Mouse (Mus musculus) limb, embryonic 12.5 days (tissue): ENCODE results near the gene Midn. TPM values are rescaled to one million over a fixed set of nuclear protein-coding genes. Genes with fewer than 3 reads are reported as not detected.
A peak's percentile ranks its signal among the peaks of the same experiment; 100 is the strongest.

Experiments
- ATAC-seq: fragments of 200-750 bp; cut with Nextera tagmentation; 2 replicates; pipeline ENCODE4 v1.8.0; 2017; ENCODE audit warnings: low read depth, moderate TSS enrichment; ENCODE audit not compliant: insufficient number of reproducible peaks, insufficient read depth, low FRiP score, low TSS enrichment
- H3K27ac ChIP-seq: fragments of 300-500 bp; sonication (generic); 2 replicates; pipeline ENCODE4 v1.5.1; 2016; ENCODE audit warnings: mild to moderate bottlenecking, moderate library complexity
- H3K27me3 ChIP-seq: fragments of 300-500 bp; sonication (generic); 2 replicates; pipeline ENCODE4 v1.6.1; 2016; ENCODE audit warnings: mild to moderate bottlenecking, moderate library complexity
- H3K36me3 ChIP-seq: fragments of 300-500 bp; sonication (generic); 2 replicates; pipeline ENCODE4 v1.6.1; 2016; ENCODE audit warnings: mild to moderate bottlenecking, moderate library complexity
- H3K4me1 ChIP-seq: fragments of 300-500 bp; sonication (generic); replicated peaks from 2 replicates; pipeline ENCODE4 v1.6.1; 2016
- H3K4me2 ChIP-seq: fragments of 300-500 bp; sonication (generic); 2 replicates; pipeline ENCODE4 v1.6.1; 2016; ENCODE audit warnings: mild to moderate bottlenecking, moderate library complexity
- H3K4me3 ChIP-seq: fragments of 300-500 bp; sonication (generic); replicated peaks from 2 replicates; pipeline ENCODE4 v1.5.1; 2016; ENCODE audit warnings: mild to moderate bottlenecking
- H3K9ac ChIP-seq: fragments of 300-500 bp; sonication (generic); replicated peaks from 2 replicates; pipeline ENCODE4 v1.6.1; 2016; ENCODE audit warnings: mild to moderate bottlenecking, moderate library complexity
- H3K9me3 ChIP-seq: fragments of 300-500 bp; sonication (generic); 2 replicates; pipeline ENCODE4 v1.6.1; 2016; ENCODE audit warnings: mild to moderate bottlenecking, moderate library complexity
- WGBS: fragments of 180-500 bp; shearing (Covaris S2); methylation state at CpG from one replicate; pipeline ENCODE4 v1.1.7; 2016; 5-methylcytosine and 5-hydroxymethylcytosine counted together
- polyA plus RNA-seq: library from polyadenylated mRNA; unstranded; fragments of >200 nt; fragmentation: Nextera tagmentation; extraction: Ambion mirVana; gene quantifications from 2 replicates; pipeline ENCODE4 v1.2.1, GENCODE M21; 2016

Gene Midn
- polyA plus RNA-seq, 1 experiment from 2014 or later: 30.6 TPM

DNA sequence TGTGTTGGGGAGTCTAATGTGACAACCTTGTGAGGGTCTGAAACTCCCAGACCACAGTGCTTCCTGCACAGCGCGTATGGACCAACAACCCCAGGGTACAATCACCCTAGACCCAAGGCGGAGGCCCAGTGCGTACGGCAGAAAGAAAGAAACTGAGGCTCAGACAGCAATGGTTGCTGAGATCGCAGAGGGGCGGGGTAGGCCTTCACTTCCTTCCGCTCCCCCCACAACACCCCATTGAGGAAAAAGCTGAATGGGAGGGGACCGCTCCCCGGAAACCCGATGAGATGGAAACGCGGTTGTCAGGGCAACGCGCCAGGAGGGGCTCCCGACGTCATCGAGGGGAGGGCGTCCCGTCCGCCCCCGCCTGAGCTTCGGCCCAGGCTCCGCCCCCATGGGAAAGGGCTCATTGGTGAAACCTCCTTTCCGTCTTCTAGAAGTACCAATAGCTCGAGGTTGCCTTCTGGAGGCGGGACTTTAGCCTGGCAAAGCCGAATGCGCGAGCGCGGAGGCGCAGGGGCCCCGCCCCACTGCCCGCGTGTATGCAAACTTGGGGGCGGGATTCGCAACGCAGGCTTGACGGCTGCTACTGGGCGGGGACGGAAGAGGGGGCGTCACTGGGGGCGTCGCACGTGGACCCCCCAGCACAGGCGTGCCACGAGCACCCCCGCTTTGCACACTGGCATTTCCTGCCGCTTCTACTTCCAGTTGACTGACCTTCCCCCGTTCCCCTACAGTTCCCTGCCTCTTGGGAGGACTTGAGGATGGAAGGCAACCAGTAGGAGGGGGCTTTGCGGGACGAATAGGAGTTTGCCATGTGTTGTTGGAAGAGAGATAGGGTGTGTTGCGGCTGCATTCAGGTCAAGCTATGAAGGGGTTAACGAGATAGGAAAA, 11.7 kb downstream of the Midn start:
- ATAC-seq: peak; percentile 73
- Histone ChIP-seq H3K9ac (peak overlapping the region; percentile 28; the same call in 1 of the 2 replicates), H3K27me3 (no peaks in the 10 kb centered on the region; the same call in 1 of the 2 replicates), H3K4me2 (peak overlapping the region; percentile 67), H3K36me3 (peaks cover 29% of the 10 kb centered on the region), H3K4me1 (peaks cover 87% of the 10 kb centered on the region), H3K4me3 (peak overlapping the region; percentile 41), H3K9me3 (no peaks in the 10 kb centered on the region), H3K27ac (peak overlapping the region; percentile 95)
- WGBS: under 1% methylated on average over 55 of the region's 55 CpGs

DNA sequence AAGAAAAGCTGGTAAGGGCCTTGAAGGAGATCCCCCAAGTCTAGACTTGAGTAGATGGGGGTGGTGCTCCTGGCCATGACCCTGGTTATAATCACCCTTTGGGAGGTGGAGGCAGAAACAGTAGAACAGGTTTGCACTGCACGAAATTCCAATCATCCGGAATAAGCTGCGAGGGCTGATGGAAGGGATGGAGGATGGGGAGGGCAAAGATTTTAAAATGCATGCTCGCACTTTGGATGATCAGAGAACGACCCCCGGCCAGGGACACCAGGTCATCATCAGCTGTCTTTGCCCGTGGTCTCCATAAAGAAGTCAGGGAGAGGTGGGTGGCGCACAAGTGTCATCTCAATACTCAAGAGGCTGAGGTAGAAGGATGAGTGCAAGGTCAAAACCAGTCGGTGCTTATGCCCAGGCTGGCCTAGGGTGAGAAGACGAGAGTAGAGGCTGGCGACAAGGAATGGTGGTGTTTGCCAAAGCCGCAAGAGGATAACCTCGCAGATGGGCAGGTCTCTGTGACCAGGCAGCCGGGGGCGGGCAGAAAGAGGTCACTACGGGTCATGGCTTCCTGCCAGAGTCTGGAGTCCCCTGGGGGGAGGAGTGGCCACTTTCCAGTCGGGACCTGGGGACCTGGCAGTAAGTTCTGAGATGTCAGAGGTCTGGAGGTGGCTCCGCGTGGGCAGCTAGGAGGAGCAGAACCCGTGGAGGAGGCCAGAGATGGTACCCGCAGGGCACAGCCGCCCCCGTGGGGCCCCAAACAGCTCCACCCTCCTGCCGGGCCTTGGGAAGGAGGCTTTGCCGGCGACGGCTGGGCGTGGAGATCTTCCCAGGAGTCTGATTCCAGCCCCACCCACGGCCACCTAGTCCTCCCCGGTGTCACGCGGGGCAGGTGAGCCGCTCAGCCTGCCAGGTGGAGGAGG, 12.6 kb downstream of the Midn start:
- Histone ChIP-seq H3K4me1 (peaks cover 87% of the 10 kb centered on the region), H3K9me3 (no peaks in the 10 kb centered on the region), H3K36me3 (peaks cover 20% of the 10 kb centered on the region), H3K9ac (peak overlapping the region; percentile 65), H3K4me2 (peak overlapping the region; percentile 67), H3K4me3 (peak overlapping the region; percentile 41), H3K27me3 (no peaks in the 10 kb centered on the region; the same call in 1 of the 2 replicates), H3K27ac (peak overlapping the region; percentile 95)
- WGBS: 2% methylated on average over 33 of the region's 33 CpGs
- ATAC-seq: no peak

DNA sequence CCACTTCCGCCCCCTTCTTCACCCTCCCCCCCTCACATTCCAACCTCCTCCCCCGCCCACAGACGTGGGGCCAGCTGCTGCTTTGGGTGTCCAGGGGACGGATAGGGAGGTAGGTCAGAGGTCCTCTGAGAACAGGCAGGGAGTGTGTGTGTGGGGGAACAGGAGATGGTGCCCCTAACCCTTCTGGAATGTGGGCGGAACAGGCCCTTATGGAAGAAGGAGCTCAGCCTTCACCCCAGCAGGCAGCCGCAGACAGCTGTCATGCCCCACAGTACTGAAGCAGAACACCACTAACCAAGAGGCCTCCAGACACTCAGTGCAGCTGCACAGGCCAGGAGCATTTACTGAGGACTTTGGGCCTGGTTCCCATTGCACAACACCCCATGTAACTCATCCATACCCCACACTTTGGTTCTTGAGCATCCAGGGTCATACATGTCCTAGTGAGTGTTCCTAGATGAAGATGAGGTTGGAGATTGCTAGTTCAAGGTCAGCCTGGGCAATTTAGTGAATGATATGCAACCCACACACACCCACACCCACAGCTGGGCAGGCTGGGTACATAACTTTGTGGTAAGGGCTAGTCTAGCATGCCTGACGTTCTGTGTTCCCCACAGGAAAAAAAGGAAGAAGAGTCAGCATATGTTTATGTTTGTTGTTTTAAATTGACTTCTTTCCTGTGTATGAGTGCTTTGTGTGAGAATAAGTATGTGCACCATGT, 13.6 kb downstream of the Midn start:
- no peak for ATAC-seq
- peaks cover 83% of the 10 kb centered on the region for H3K4me1 ChIP-seq
- H3K9me3 ChIP-seq: no peaks in the 10 kb centered on the region

DNA sequence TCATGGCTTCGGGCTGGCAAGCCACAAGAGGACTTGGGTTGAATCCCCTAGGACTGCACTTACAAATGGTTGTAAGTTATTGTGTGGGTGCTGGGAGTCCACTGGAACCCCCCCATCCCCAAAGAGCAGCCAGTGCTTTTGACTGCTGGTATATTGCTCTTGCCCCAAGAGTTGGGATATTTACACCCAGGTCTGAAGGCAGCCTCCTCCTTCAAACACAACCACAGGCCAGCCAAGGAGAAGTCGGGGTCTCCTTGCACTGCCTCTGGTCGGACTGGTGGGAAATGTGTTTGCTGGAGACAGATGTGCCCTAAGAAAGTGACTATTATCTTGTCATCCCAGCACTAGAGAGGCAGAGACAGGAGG, 14.2 kb downstream of the Midn start:
- ATAC-seq: no peak
- peaks cover 5% of the 10 kb centered on the region for H3K36me3 ChIP-seq
- no peaks in the 10 kb centered on the region for H3K9me3 ChIP-seq
- H3K9ac ChIP-seq: no peak overlapping the region
- 0 out of 2 replicates have a peak overlapping the region, but pooled peaks have one; percentile 67 for H3K4me2 ChIP-seq
- H3K4me1 ChIP-seq: peaks cover 82% of the 10 kb centered on the region
- H3K4me3 ChIP-seq: no peak overlapping the region
- peak overlapping the region; percentile 95 for H3K27ac ChIP-seq
- H3K27me3 ChIP-seq: no peaks in the 10 kb centered on the region; the same call in 1 of the 2 replicates
- 82% methylated on average over 3 of the region's 3 CpGs for WGBS

More for the DNA sequence above, 13.6 kb downstream of the Midn start:
- Histone ChIP-seq H3K4me3 (peak overlapping the region; percentile 41), H3K36me3 (peaks cover 10% of the 10 kb centered on the region), H3K4me2 (peak overlapping the region; percentile 67), H3K9ac (peak overlapping the region; percentile 65; the same call in 1 of the 2 replicates), H3K27ac (peak overlapping the region; percentile 95), H3K27me3 (no peaks in the 10 kb centered on the region; the same call in 1 of the 2 replicates)
- 9% methylated on average over 7 of the region's 7 CpGs for WGBS

DNA sequence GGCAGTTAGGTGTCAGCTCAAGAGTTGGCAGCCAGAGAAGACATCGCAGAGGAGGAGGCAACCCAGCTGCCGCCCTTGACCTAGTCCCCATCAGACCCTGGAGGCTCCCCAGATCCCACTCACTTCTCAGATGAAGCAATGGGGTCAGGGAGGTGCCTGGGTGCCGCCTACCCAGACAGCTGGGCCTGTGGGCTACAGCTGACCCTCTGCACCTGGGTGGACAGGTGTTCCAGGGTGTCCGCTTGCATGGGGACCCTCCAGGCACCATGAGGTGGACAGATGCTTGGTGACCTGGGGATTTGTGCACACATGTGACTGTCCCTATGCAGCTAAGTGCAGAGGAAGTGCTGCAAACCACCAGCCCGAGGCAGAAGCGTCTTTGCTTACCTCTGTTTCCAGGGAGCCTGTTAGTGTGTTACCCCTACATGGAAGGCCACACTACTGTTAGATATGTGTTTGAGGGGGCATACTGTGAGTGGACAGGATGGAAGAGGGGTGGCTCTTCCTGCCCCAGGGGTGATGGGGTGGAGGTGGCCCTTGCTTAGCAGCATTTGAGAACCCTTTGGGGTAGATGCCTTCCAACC, 14.7 kb downstream of the Midn start:
- WGBS: 58% methylated on average over 6 of the region's 6 CpGs
- no peaks in the 10 kb centered on the region for H3K36me3 ChIP-seq
- ATAC-seq: no peak
- H3K27ac ChIP-seq: peak overlapping the region; percentile 95
- H3K9ac ChIP-seq: no peak overlapping the region
- H3K9me3 ChIP-seq: no peaks in the 10 kb centered on the region
- H3K4me1 ChIP-seq: peaks cover 76% of the 10 kb centered on the region
- H3K4me2 ChIP-seq: 0 out of 2 replicates have a peak overlapping the region, but pooled peaks have one; percentile 10
- H3K4me3 ChIP-seq: no peak overlapping the region
- H3K27me3 ChIP-seq: no peaks in the 10 kb centered on the region; the same call in 1 of the 2 replicates

DNA sequence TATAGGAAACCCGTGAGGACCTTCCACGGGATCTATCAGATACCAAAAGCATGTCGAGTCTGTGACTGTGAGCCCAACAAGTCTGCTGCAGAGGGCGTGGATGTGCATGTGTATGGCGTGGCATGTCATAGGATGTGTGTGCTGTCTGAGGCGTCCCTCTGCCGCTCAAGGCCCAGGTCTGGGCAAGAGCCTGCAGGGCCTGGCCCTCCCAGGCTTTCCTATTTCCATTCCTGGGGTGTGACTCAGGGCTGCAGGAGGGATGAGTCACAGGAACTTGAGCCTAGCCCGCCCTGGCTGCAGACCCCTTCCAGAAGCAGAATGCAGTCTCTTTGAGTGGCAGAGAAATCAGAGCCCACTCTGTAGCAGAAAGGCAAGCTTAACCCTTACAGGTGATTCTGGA, 15.6 kb downstream of the Midn start:
- Histone ChIP-seq H3K27me3 (no peaks in the 10 kb centered on the region; the same call in 1 of the 2 replicates), H3K9me3 (no peaks in the 10 kb centered on the region), H3K4me1 (peaks cover 71% of the 10 kb centered on the region), H3K9ac (no peak overlapping the region; the same call in 1 of the 2 replicates), H3K4me3 (no peak overlapping the region), H3K36me3 (no peaks in the 10 kb centered on the region), H3K4me2 (peak overlapping the region; percentile 89; the same call in 1 of the 2 replicates), H3K27ac (no peak overlapping the region)
- WGBS: 77% methylated on average over 8 of the region's 8 CpGs
- no peak for ATAC-seq

DNA sequence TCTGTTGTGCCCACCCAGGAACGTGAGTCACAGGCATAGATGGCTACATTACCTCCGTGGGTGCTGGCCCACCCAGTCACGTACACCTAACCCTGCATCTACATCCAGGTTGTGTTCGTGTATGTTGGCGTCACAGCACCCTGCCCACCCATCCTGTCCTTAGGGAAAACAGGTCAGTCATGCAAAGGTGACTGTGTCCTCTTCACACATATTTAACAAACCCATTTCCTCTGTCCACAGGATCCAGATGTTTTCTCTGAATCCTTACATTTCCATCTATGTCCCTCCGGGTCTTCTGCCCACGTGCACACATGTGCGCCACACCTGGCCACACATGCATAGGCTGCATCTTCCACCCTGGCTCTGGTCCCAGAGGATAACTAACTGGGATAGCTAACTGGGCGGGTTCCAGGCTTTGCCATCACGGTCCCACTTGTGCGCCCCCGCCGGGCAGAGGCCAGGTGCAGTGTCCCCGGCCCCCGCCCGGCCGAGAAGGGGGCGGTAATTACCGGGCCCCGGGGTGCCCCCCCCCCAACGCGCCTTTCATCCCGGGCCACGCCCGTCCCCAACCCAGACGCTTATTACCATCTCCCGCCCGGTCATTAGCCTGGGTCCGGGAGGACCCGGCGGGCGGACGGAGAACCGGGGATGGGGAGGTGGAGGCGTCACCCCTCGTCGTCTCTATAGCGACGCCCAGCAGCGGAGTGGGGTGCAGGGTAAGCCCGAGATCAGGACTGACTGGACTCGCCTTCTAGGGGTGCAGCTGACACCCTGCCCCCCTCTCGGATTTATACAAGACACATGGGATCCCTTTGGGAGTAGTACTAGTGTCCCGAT, 16.3 kb downstream of the Midn start:
- no peak for ATAC-seq
- H3K9ac ChIP-seq: peak overlapping the region; percentile 57
- WGBS: 7% methylated on average over 44 of the region's 44 CpGs

DNA sequence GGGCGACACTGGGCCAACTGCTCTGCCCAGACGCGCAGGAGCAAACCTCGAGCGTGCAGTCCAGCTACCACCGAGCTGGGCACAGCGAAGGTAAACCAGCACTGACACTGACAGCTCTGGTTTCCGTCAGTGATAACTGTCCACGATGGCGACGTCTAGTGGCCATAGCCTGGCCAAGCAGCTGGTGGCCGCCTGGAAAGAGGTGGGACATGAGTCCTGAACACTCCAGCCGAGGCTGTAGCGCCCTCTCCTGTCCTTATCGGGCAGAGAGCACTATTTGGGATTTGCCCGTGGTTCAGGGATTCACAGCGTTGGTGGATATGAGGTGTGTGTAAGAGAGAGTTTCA, 16.9 kb downstream of the Midn start:
- H3K36me3 ChIP-seq: peaks cover 4% of the 10 kb centered on the region
- H3K4me3 ChIP-seq: peak overlapping the region; percentile 41
- peak overlapping the region; percentile 89 for H3K4me2 ChIP-seq
- ATAC-seq: peak; percentile 2; the same call in 1 of the 2 replicates
- peak overlapping the region; percentile 59 for H3K27ac ChIP-seq
- peaks cover 74% of the 10 kb centered on the region for H3K4me1 ChIP-seq
- no peaks in the 10 kb centered on the region for H3K9me3 ChIP-seq
- no peaks in the 10 kb centered on the region; the same call in 1 of the 2 replicates for H3K27me3 ChIP-seq
- under 1% methylated on average over 17 of the region's 17 CpGs for WGBS
- peak overlapping the region; percentile 57 for H3K9ac ChIP-seq

More for the DNA sequence above, 16.3 kb downstream of the Midn start:
- no peaks in the 10 kb centered on the region; the same call in 1 of the 2 replicates for H3K27me3 ChIP-seq
- H3K4me3 ChIP-seq: peak overlapping the region; percentile 41
- H3K36me3 ChIP-seq: no peaks in the 10 kb centered on the region
- peak overlapping the region; percentile 89 for H3K4me2 ChIP-seq
- H3K9me3 ChIP-seq: no peaks in the 10 kb centered on the region
- peaks cover 71% of the 10 kb centered on the region for H3K4me1 ChIP-seq
- H3K27ac ChIP-seq: no peak overlapping the region; the same call in 1 of the 2 replicates

DNA sequence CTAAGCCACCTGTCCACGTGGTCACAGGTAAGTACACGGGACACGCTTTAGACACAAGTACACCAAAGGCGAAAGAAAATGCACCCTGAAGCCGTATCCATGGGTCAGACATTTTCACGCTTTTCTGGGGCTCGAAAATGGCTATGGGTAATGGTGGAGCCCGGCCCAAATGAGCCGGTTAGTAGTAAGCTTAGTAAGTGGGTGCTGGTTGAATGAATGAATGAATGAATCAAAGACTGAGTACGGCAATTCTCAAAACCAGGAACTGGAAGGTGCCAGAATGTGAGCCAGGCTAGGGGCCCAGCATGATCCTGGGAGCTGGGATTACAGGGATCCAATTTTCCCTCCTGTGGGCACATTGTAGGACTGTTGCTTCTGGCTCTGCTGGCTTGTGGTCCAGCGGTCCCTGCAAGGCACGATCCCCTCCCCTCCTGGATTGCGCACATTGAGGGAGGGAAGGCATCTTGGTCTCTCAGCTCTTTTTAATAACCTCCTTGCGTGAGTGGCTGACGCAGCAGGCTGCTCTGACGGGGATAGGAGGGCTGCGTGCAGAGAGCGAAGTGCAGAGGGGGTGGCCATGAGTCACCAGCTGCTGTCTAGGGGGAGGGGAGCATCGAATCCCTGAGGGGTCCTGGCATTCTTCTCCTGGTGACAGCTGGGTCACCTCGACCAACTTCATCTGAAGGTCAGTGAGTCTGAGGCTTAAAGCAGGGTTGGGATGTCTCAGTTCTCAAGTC, 17.5 kb downstream of the Midn start, which contains the start of gene Cirbp:
Cirbp (plus strand) TSS at position 594 of the 737 bp plus-strand sequence.
- H3K9me3 ChIP-seq: no peaks in the 10 kb centered on the region
- no peaks in the 10 kb centered on the region; the same call in 1 of the 2 replicates for H3K27me3 ChIP-seq
- peaks cover 72% of the 10 kb centered on the region for H3K4me1 ChIP-seq
- no peak for ATAC-seq
- H3K4me2 ChIP-seq: peak within 1 kb of the TSS; percentile 90
- WGBS: 15% methylated on average over 20 of the region's 20 CpGs
- H3K4me3 ChIP-seq: peak within 1 kb of the TSS; percentile 41
- peak within 1 kb of the TSS; percentile 57 for H3K9ac ChIP-seq
- peaks cover 10% of the 10 kb centered on the region for H3K36me3 ChIP-seq
- peak within 1 kb of the TSS; percentile 99 for H3K27ac ChIP-seq
